ENCODE assay signal across 8 mouse cellular contexts in the genomic region with DNA sequence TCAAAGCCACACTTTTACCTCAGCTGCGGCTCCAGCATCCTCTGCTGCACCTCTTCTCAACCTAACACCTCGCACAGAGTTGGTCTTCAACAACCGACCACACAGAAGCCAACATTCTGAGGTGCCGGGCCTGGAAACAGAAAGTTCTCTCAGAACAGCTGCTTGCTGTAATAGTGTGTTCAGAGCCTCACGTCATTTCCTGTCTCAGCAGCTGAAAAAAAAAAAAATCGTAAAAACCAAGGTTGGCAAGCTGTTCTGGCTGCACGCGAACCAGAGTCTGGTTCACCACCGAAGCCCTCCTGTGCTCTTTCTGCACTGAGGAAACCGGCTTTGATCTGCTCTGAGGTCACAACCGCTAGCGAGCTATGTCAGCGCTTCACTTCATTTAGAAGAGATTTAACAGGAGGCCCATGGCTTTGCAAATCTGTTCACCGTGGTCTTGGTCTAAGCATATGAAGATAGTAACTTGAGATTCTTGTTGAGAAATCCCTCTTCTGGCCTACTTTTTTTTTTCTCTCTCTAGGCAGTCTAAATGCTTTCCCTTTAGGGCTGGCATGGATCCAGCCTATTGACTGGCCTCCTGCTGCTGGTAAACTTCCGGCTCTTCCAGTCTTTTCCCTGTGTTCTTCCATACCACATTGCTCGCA. TPM values are rescaled to one million over a fixed set of nuclear protein-coding genes. Genes with fewer than 3 reads are reported as not detected.
DNase-seq lines count a peak whose midpoint lies in the region; ATAC-seq and TF ChIP-seq lines count a peak whose summit lies in the region.

No protein-coding gene starts in this region.

- no peak overlapping the region for H3K4me3 ChIP-seq in forebrain, embryonic 10.5 days
- peak overlapping the region; percentile 22 for H3K4me3 ChIP-seq in heart, postnatal 0 days (ENCODE audit: low read depth, low read length)
- peak overlapping the region; percentile 33 to 56 for H3K4me3 ChIP-seq in liver, embryonic 14.5 days (ENCODE audit: insufficient read depth in 1 of 2, low read depth in 2 of 2, low read length in 2 of 2)
- H3K4me3 ChIP-seq in stomach, postnatal 0 days (ENCODE audit: low read depth, low read length) = no peak overlapping the region; the same call in 1 of the 2 replicates

- peak; percentile 83 for DNase-seq in A20 (ENCODE audit: low read depth, low spot score)
- peak; percentile 64 for DNase-seq in adrenal gland, postnatal 10 days
- DNase-seq in forebrain, embryonic 10.5 days (ENCODE audit: extremely low spot score, low spot score) = peak; percentile 30
- DNase-seq in heart, postnatal 0 days (ENCODE audit: low spot score) = peak; percentile 65
- peak; percentile 63 for DNase-seq in kidney, postnatal 14 days
- peak in 2 of 3 experiments; percentile 7 to 23 for DNase-seq in liver, embryonic 14.5 days (ENCODE audit: low read depth in 3 of 3, low spot score in 3 of 3)
- DNase-seq in naive thymus-derived CD4-positive, alpha-beta T cell, adult 2 months (ENCODE audit: low read depth) = peak; percentile 94
- no peak for DNase-seq in stomach, postnatal 0 days (ENCODE audit: low spot score)

- TF ChIP-seq EP300 in heart, postnatal 0 days (IDR thresholded peaks at IDR 0.05; ENCODE audit: low read depth) = no peak
- TF ChIP-seq EP300 in liver, embryonic 14.5 days (IDR thresholded peaks at IDR 0.05; ENCODE audit: low read depth) = no peak
- TF ChIP-seq EP300 in stomach, postnatal 0 days (optimal IDR thresholded peaks at IDR 0.05) = no peak

- WGBS in forebrain, embryonic 10.5 days = 57% methylated on average over 16 of the region's 16 CpGs
- 20% methylated on average over 16 of the region's 16 CpGs for whole genome bisulfite sequencing in heart, postnatal 0 days
- WGBS in liver, embryonic 14.5 days (ENCODE audit: insufficient replicate concordance) = 8% methylated on average over 16 of the region's 16 CpGs
- 28% methylated on average over 16 of the region's 16 CpGs for WGBS in stomach, postnatal 0 days

- H3K9ac ChIP-seq in heart, postnatal 0 days (replicated peaks; ENCODE audit: low read depth, low read length) = no peak overlapping the region
- no peak overlapping the region; the same call in 1 of the 2 replicates for H3K9ac ChIP-seq in liver, embryonic 14.5 days (replicated peaks)
- no peak overlapping the region for H3K9ac ChIP-seq in stomach, postnatal 0 days (ENCODE audit: low read length)

- H3K27me3 ChIP-seq in forebrain, embryonic 10.5 days (ENCODE audit: poor library complexity, severe bottlenecking) = no peaks in the 10 kb centered on the region; the same call in 1 of the 2 replicates
- no peaks in the 10 kb centered on the region for H3K27me3 ChIP-seq in heart, postnatal 0 days (ENCODE audit: control insufficient read depth, insufficient read depth, low read length)
- H3K27me3 ChIP-seq in liver, embryonic 14.5 days (ENCODE audit: control insufficient read depth, insufficient read depth, low read length) = no peaks in the 10 kb centered on the region
- H3K27me3 ChIP-seq in stomach, postnatal 0 days (ENCODE audit: control insufficient read depth, insufficient read depth, low read length) = no peaks in the 10 kb centered on the region

- ATAC-seq in heart, postnatal 0 days (ENCODE audit: insufficient read depth, low read depth) = peak; percentile 51; the same call in 1 of the 2 replicates
- ATAC-seq in liver, embryonic 14.5 days (ENCODE audit: insufficient read depth) = no peak
- ATAC-seq in stomach, postnatal 0 days (ENCODE audit: low FRiP score, low TSS enrichment) = peak; percentile 47; the same call in 1 of the 2 replicates

- H3K27ac ChIP-seq in forebrain, embryonic 10.5 days = peak overlapping the region; percentile 74
- peak overlapping the region; percentile 79 for H3K27ac ChIP-seq in heart, postnatal 0 days (ENCODE audit: low read depth)
- H3K27ac ChIP-seq in liver, embryonic 14.5 days = no peak overlapping the region
- peak overlapping the region; percentile 76 for H3K27ac ChIP-seq in stomach, postnatal 0 days (replicated peaks)

- peak overlapping the region; percentile 55 for H3K4me2 ChIP-seq in heart, postnatal 0 days (ENCODE audit: low read depth, low read length)
- H3K4me2 ChIP-seq in liver, embryonic 14.5 days (ENCODE audit: low read depth) = peak overlapping the region; percentile 60
- peak overlapping the region; percentile 46 for H3K4me2 ChIP-seq in stomach, postnatal 0 days (replicated peaks; ENCODE audit: low read depth)

- H3K4me1 ChIP-seq in forebrain, embryonic 10.5 days = peaks cover 30% of the 10 kb centered on the region
- H3K4me1 ChIP-seq in heart, postnatal 0 days (ENCODE audit: control insufficient read depth, insufficient read depth) = peaks cover 7% of the 10 kb centered on the region; the same call in 1 of the 2 replicates
- peaks cover 0 to 13% of the 10 kb centered on the region in 2 experiments; a peak in 3 of 4 replicates for H3K4me1 ChIP-seq in liver, embryonic 14.5 days (replicated peaks; ENCODE audit: control insufficient read depth in 2 of 2, insufficient read depth in 2 of 2, low read length in 1 of 2)
- peaks cover 3% of the 10 kb centered on the region for H3K4me1 ChIP-seq in stomach, postnatal 0 days (replicated peaks; ENCODE audit: control insufficient read depth, insufficient read depth)

- no peak for TF ChIP-seq CTCF in heart, postnatal 0 days (IDR thresholded peaks at IDR 0.05; ENCODE audit: low read depth)
- TF ChIP-seq CTCF in liver, embryonic 14.5 days (IDR thresholded peaks at IDR 0.05; ENCODE audit: low read depth) = no peak
- TF ChIP-seq CTCF in stomach, postnatal 0 days (IDR thresholded peaks at IDR 0.05; ENCODE audit: low read depth) = no peak

- H3K36me3 ChIP-seq in forebrain, embryonic 10.5 days (replicated peaks) = no peaks in the 10 kb centered on the region
- no peaks in the 10 kb centered on the region for H3K36me3 ChIP-seq in heart, postnatal 0 days (replicated peaks; ENCODE audit: control insufficient read depth, insufficient read depth, low read length)
- H3K36me3 ChIP-seq in liver, embryonic 14.5 days (replicated peaks; ENCODE audit: control insufficient read depth, insufficient read depth, low read depth) = no peaks in the 10 kb centered on the region
- H3K36me3 ChIP-seq in stomach, postnatal 0 days (ENCODE audit: control insufficient read depth, insufficient read depth, low read length) = no peaks in the 10 kb centered on the region

- H3K9me3 ChIP-seq in forebrain, embryonic 10.5 days = no peaks in the 10 kb centered on the region
- no peaks in the 10 kb centered on the region for H3K9me3 ChIP-seq in heart, postnatal 0 days (replicated peaks; ENCODE audit: control insufficient read depth, low read length)
- no peaks in the 10 kb centered on the region for H3K9me3 ChIP-seq in liver, embryonic 14.5 days (ENCODE audit: control insufficient read depth, low read length)
- no peaks in the 10 kb centered on the region for H3K9me3 ChIP-seq in stomach, postnatal 0 days (ENCODE audit: control insufficient read depth, low read length)

RNA-seq across cellular contexts. Expression of a gene that starts 38.6 kb away (rescaled TPM):
- total RNA-seq in adrenal gland, postnatal 10 days (2021) = 10 to 100 TPM; 42.3 to 45.6 TPM
- polyA plus RNA-seq in forebrain, embryonic 10.5 days (2016; fragmentation: Nextera tagmentation; extraction: Ambion mirVana) = 5.1 and 5.7 TPM in 2 replicates
- total RNA-seq in heart, postnatal 0 days (2014; rRNA removed; ENCODE audit: low replicate concordance) = 11.4 and 22.7 TPM in 2 replicates
- polyA plus RNA-seq in heart, postnatal 0 days (2015; fragmentation: Nextera tagmentation; extraction: Ambion mirVana) = 2.4 and 3.0 TPM in 2 replicates
- 1.2 and 1.9 TPM in 2 replicates for polyA plus RNA-seq in liver, embryonic 14.5 days (2012; rRNA removed)
- polyA plus RNA-seq in liver, embryonic 14.5 days (2014; fragmentation: Nextera tagmentation; extraction: Ambion mirVana) = 1.2 and 1.5 TPM in 2 replicates
- polyA plus RNA-seq in stomach, postnatal 0 days (2015; fragmentation: Nextera tagmentation; extraction: Ambion mirVana) = 2.3 and 2.6 TPM in 2 replicates

Comparison
In these comparisons a context has a peak if more than half of its experiments do, and no peak if none do; other contexts are left out.
1. H3K4me3 ChIP-seq: peak in heart, postnatal 0 days (single experiment) and liver, embryonic 14.5 days (2 of 2); none in forebrain, embryonic 10.5 days (single experiment) and stomach, postnatal 0 days (single experiment).
2. Peak in every context shown above with its lines, with median percentiles within 50 percentile points of each other: H3K4me2 ChIP-seq.